Mouse (Mus musculus) left cerebral cortex, postnatal 14 days (tissue): ENCODE data around the gene Gabrb1. TPM values are rescaled to one million over a fixed set of nuclear protein-coding genes. Genes with fewer than 3 reads are reported as not detected.
A peak's percentile ranks its signal among the peaks of the same experiment; 100 is the strongest.

Source experiments
- DNase-seq, 2 experiments: peaks; one replicate each; pipeline ENCODE4 v3.0.0; 2021 to 2022; ENCODE audit warnings: low spot score in 2 of 2, mixed read lengths in 1 of 2
- intact Hi-C: fragments of 180-260 bp; cut with DNase I; formaldehyde crosslinking; loops from one replicate; pipeline ENCODE4 v1.15.1; 2025
- long read RNA-seq, 2 experiments: library from polyadenylated mRNA; stranded (forward); transcript quantifications; one replicate each; pipeline ENCODE4 v2.0.0; 2021
- total RNA-seq, 2 experiments: library from RNA; stranded (reverse); gene quantifications; 2 replicates each; pipeline ENCODE4 v1.2.3; 2021

Gene Gabrb1
- 10 to 100 TPM; 91.5 to 93.6 TPM for total RNA-seq
- long read RNA-seq, experiment 1, full-length matches to known transcripts, result 35 of 59 reads
- long read RNA-seq, experiment 1, partial matches to known transcripts, result 9 of 59 reads
- long read RNA-seq, experiment 1, other reads (novel, unspliced or antisense), result 15 of 59 reads
- long read RNA-seq, experiment 2, full-length matches to known transcripts, result 35 of 61 reads
- long read RNA-seq, experiment 2, partial matches to known transcripts, result 11 of 61 reads
- long read RNA-seq, experiment 2, other reads (novel, unspliced or antisense), result 15 of 61 reads

DNA sequence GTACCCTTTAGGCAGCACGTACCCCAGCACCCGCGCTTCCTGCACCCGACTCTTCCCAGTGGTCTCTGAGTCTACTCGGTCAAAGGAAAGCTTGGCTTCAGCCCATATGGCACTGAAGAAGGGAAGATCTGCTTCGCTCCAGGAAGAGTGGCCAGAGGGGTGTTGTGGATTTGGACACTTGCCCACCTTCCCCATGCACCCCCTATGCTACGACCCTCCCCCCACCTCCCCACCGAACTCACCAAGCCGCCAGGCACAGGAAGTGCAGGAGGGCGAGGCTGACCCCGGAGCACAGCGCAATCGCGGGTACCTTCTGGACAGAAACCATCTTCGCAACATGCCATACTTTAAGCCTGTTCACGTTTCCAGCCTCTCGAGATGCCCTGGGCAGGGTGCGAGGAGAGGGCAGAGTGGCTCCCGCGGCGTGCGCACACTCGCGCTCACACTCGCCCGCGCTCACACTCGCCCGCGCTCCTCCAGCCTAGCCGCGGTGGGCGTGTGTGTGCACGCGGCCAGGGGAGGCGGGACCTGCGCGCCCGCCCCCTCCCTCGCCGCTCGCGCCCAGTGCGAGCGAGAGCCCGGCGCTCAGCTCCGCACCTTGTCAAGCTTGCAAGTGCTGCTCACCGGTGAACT lies at the start of gene Gabrb1:
Gene Gabrb1 (plus strand): TSS at position 632 of the 633 bp plus-strand sequence.
- DNase-seq, result peak; percentile 45 to 61
- intact Hi-C loops, result loop anchor here (10.0 kb wide), 1 partner anchor 153 kb away; no protein-coding TSS in a partner anchor

DNA sequence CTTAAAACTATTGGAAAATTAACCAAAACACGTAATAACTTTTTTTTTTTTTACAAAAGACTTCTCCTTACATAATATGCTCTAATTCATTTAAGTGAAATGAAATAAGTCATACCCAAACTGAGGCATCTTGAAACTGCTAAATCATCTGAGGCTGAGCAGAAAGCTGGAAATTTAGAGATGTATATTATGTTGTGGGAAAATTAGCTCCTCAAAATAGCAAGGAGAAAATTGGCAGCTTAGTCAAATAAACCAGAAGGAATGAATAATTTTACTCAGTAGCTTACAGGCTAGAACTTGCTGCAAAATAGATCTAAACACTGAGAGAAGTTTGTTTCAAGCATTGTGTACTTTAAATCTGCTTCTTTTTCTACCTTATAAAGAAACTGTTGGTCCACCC lies 49.2 kb upstream of the Gabrb1 start:
- no peak for DNase-seq
- intact Hi-C loops, result no loop called here

DNA sequence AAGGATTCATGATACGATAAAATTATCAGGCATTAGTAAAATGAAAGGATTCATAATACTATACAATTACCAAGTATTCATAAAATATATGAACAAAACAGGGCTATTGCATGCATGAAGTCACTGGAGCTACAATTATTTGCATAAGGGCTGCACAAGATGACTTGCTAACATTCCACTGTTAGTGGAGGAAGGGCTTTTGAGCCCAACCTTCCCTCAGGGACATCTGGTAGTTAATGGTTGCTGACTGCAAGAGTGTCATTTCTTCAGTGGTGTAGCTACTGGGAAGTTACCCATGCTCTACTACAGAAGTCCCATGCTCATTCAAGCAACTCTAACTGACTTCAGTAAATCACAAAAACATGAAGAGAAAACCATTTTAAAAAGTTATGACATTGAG lies 43.6 kb upstream of the Gabrb1 start:
- DNase-seq, result no peak
- intact Hi-C loops, result no loop called here

DNA sequence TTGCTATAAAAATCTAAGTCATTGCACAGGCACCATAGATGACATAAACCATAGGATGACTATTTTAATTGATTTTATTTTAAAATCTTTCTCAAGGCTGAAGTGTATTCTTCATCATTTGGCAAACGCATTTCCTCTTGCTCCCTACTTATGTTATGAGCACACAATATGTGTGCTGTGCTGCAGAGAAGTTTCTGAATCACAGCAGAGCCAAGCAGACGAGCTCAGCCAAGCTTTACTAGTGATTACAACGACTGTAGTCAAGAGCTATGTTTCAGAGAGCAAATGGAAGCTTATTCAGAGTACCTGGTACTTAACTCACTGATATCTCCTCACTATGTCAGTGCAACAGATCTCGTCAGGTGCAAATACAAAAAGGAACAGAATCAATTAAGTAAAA lies 41.2 kb upstream of the Gabrb1 start:
- intact Hi-C loops, result no loop called here
- DNase-seq, result no peak

DNA sequence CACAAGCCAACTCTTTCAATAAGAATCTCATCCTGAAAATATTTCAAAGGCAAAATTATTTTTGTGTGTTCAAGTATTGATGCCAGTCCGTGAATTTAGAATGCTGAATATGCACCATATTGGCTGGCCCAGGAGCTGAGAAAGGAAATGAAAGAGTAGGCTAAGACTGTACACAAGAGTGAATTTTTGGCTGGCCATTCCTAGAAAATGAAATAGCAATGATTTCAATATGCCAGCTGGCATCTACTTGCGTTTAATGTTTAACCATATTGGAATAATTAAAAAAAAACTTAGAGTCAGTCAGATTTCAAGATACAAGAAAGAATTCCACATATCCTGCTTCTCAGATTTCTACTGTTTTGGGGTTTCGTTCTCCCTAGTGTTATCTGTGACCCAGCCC lies 30.1 kb upstream of the Gabrb1 start:
- no peak for DNase-seq
- intact Hi-C loops, result no loop called here

DNA sequence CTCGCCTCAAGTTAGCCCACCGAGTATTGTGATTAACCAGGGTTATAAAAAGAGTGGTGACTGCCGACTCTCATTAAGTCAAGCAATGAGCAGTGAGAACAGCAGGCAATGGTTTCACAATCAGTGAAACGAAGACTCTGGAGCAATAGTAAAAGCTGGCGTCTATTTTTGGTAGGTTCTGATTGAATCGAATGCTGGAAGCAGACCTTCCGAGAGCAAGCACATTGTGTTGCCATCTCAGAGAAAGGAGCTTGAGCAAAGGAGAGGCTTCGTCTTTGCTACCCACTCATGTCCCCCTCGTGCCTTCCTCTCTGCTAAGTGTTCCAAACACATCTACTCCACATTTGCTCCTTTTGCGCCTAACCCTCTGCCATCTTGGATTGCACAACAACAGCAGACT lies 18.1 kb upstream of the Gabrb1 start:
- DNase-seq, result no peak
- intact Hi-C loops, result no loop called here

DNA sequence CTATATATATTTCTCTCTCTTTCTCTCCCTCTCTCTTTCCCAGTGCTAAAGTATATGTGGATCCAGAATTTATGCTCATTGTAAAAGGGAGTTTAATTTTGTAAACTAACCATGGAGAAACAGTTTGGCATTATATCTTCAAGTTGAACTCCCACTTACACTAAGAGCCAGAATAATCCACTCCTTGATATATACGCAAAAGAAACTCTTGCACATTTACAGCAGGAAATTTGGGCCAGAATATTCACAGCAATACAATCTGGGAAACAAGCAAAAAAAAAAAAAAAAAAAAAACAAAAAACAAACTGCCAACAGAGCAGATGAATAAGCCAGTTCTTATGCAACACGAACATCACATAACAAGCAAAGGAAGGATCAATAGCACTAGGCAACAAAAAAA lies 9.8 kb upstream of the Gabrb1 start:
- intact Hi-C loops, result no loop called here
- no peak for DNase-seq

DNA sequence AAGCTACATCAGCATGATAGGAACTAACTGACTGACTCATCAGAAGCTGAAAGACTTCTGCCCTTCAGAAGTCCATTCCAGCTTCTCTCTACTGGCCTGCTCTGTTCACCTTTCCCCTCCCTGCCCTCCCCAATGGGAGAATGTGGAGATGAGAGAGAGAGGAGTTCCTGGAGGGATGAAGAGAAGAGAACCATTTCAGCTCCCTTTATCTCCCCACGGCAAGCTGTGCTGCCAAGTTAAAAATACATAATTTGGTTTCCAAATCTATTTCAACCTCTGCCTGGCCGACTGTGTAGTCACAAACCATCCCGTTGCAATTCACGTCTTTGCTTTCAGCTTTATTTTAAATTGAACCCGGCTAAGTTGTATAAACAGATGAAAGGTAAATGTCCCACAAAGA lies 3.9 kb upstream of the Gabrb1 start:
- DNase-seq, result no peak
- intact Hi-C loops, result loop anchor here (10.0 kb wide), 1 partner anchor 149 kb away; no protein-coding TSS in a partner anchor

DNA sequence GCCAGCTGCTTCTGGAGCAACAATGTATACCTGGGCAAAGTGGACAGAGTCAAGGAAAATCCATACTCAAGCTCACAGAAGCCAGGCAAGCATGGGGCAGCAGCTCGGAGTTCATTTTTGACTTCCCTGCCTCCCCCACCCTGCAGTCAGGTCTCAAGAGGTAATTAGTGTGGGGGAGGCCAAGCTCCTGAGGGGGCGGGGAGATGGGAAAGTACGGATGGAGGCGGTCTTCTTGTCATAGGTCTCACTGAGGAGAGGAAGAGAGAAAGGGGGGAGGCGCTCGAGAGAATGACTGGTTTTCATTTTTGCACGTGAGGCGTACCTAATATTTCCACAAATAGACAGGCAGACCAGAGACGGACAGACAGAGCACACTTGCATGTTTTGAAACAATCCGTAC lies 1.1 kb upstream of the Gabrb1 start:
- intact Hi-C loops, result loop anchor here (10.0 kb wide), 1 partner anchor 152 kb away; no protein-coding TSS in a partner anchor
- peak; percentile 46 to 47 for DNase-seq

DNA sequence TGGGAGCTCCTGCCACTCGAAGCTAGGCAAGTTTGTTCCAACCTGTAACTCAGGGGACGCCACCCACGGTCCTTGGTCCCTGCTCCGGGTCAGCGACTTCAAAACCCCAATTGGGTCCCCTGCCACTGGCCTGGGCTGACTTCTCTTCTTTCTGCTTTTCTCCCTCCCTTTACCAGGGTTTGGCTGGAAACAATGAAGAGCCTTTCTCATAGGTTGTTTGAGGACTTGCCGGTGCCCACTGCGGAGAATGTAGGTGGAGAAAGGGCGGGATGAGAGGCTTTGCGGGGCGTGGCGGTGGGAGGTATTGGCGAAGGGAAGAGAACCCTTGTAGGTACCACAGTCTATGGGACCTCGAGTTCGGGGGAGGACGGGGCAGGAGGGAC lies 193 bp downstream of the Gabrb1 start, which contains the start of gene Gabra4:
Gene Gabra4 (minus strand): TSS at position 194 of the 383 bp plus-strand sequence.
- intact Hi-C loops, result loop anchor here (10.0 kb wide), 1 partner anchor 153 kb away; no protein-coding TSS in a partner anchor
- peak in 1 of 2 experiments; percentile 34 for DNase-seq

DNA sequence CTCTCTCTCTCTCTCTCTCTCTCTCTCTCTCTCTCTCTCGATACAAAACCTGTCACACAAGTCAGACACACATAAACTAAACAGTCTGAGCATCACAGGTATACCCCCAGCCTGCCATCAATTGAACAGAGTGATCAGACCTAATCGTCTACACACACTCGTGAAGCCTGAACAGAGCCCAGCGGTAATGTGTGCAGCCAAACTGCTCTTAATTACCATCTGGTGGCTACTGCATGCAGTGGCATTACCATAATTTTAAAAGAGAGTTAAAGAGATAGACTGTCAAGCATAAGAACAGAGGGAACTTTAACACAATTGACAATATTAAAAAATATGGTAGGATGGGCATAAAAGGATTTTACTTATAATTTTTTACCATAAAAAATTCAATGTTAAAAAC lies 7.7 kb downstream of the Gabrb1 start:
- intact Hi-C loops, result no loop called here
- DNase-seq, result peak in 1 of 2 experiments; percentile 21

DNA sequence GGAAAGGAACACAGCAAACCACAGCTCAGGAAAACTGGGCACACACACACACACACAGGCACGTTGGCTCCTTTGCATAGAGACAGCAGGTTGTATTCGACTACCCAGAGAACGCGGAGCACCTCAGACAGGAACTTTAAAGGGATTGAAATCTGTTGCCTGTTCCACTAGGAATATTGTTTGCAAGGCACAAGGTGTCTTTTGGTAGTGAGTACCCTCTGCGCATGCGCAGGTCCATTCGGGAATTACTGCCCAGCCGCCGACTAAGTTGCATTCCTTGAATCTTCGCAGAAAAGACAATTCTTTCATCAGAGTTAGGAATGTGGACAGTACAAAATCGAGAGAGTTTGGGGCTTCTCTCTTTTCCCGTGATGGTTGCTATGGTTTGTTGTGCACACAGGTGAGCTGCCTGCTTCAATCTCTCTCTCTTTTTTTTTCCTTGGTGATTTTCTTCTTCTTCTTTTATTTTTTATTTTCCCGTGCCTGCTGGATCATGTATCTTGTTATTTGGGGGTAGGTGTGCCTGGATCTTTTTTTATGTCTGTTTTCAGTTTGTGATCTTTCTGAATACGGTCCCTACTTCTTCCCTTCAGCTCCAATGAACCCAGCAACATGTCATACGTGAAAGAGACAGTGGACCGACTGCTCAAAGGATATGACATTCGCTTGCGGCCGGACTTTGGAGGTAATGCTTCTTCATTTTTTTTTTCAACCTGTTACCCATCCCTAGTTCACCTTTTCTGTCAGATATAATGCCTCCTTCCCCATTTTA lies 42.0 kb downstream of the Gabrb1 start:
- DNase-seq, result peak; percentile 78 to 79
- intact Hi-C loops, result loop anchor here (10.0 kb wide), 1 partner anchor 195 kb away; no protein-coding TSS in a partner anchor

DNA sequence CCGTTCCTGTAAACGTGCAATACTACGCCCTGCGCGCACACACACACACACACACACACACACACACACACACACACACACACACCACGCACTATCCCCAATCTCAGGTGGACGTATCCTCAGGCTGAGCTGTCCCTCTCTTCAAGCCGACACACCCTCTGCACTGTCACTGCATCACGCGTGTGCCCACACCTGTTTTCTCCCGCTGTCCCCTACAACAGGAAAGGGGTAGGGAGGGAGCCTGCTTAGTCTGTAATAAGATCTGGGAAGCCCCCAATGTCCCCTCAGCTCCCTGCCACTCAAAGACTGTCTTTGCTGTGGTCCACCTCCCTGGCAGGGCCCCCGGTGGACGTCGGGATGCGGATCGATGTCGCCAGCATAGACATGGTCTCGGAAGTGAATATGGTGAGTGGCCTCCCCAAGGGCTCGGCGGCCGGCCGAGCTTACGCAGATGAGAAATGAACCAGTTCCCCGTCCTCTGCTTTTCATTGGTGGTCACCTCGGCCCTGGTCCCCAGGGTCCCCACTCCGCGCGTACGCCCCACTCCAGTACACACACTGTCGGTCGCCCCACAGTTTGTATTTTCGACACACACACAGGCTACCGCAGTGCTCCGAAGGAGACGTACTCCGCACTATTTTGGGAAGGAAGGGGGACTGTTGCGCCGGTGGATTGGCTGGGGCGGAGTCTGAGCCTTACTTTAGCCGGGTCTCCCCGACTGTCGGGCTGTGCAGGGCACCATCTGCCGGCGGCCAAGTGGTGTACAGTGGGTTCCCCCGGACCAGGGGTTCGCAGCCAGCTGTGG lies 42.8 kb downstream of the Gabrb1 start:
- intact Hi-C loops, result loop anchor here (10.0 kb wide), 1 partner anchor 196 kb away; no protein-coding TSS in a partner anchor
- DNase-seq, result peak; percentile 63 to 66

DNA sequence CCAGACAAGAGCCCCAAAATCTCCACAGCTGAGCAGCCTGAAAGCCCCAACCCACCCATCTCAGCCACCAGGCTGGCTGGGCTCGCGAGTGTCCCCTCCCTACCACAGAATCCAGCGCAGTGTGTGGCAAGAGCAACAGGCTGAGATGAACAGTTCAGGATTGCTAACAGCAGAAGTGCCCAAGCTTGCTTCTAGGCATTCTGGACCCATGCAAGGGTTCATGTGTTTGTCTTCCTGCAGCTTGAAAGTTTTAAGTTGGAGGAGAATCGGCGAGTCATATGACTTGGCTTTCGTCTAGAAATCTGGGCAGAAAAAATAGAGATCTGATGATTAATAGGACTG lies 43.3 kb downstream of the Gabrb1 start:
- intact Hi-C loops, result loop anchor here (10.0 kb wide), 1 partner anchor 196 kb away; no protein-coding TSS in a partner anchor

DNA sequence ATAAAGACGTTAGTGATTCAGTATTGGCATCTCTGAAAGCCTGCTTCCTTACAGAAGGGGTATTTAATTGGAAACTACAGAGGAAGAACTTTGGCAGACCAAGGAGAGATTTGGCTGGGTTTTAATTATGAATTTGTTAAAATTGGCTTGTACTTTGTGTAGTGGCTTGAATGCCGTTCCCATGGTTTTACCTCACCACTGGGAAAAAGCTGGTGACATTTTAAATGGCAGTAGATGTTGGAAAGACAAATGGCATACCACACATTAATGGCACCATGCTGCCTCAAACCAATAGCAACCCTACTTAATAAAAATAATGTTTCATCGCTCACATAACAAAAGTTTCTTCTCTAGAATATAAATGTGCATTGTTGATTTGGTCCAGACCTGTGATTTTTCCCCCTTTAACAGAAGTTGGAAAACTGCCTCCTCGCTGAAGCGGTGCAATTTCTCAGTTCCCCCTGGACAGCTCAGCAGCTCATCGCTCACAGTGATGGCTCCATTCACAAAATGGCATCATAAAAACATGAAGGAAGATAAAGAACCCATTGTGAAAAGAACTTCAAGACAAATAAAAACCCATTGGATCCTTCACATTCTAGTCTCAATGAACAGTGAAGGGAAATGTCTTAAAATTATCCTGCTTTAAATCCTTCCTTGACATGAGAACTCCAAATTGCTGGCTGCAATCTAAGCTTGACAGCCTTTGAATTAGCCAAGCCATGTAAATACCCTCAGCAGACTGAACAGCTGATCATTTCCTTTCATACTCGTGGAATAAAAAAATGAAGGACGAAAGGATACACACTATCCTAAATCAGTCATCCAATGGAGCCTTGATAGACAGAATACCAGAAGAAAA lies 75.2 kb downstream of the Gabrb1 start:
- intact Hi-C loops, result no loop called here
- DNase-seq, result peak; percentile 17 to 19

More for the DNA sequence above, 43.3 kb downstream of the Gabrb1 start:
- DNase-seq, result no peak

DNA sequence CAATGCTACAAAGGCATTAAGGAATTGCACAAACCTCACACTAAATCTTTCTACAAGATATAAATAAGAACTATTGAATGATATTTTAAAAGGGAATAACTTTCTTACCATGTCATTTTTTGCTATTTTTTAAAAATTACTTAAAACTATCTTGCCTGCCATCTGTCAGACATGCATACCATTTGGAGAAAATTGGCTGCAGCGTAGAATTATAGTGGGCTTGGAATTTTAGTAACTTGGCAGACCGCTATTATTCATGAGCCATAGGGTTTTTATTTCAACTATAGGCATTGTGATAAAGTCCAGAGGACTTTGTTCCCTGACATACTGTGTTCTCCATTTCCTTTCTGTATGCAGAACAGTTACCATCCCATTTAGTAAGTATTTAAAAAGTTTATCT lies 89.5 kb downstream of the Gabrb1 start:
- no peak for DNase-seq
- intact Hi-C loops, result no loop called here

DNA sequence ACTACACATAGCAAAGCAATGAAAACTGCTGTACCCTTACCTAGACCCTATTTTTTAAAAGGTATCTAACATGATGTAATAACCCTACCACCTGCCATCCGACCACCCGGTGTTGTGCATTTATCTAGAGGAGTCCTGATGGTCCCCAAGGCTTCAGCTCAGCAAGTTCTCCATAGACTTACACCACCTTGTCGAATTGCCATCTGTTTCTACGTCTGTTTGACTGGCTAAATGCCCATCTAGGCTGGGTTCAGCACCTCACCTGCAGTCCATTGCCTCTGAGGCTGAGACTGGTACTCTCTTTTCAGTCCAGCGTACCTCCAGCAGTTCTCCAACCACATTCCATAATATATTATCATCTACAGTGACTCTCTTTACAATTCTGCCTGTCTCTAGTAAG lies 96.1 kb downstream of the Gabrb1 start:
- intact Hi-C loops, result no loop called here

DNA sequence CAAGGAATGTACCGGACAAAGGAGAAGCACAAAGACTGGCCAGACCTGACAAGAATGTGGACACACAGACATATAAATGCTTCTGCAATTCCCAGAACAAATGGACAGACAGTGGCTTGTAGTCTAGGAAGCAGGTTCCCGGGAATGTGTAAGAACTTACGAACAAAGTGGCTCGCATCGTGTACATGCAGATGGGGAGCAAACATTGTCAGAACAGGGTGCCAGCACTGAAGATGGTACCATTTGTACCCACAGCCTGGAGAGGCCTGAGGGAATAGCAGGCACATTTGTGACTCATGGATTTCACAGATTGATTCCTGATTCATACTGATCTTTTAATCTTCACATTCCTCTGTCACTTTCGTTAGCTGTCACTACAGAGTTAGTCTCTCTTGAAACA lies 103.2 kb downstream of the Gabrb1 start:
- DNase-seq, result peak in 1 of 2 experiments; percentile 9
- intact Hi-C loops, result no loop called here

More for the DNA sequence above, 96.1 kb downstream of the Gabrb1 start:
- no peak for DNase-seq
